Mouse (Mus musculus): Measurements from ENCODE around the gene Spen.

Gene Spen

GRCm38 (mm10) chr4:141421423-141421822, 117.0 kb downstream of the Spen start:
- peak; percentile 36 for DNase-seq (ENCODE audit: low spot score)

DNA sequence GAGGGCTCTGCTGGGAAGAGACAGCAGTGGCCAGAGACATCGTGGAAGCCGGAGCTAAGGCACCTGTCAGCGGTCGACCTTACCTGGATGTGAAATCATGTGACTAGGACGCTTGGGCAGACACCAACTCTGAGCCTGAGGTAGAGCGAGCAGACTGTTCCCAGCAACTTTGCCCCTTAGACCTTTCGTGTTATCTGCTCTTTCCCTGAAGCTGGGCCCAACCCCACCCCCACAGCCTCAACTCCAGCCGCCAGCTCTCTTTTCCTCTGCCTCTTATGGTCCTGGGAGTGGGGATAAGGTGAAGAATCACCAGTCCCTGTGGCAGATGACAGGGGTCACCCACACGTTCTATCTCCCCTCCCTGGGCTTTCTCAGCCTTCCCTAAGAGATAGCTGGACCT, 117.5 kb downstream of the Spen start:
- no peak for DNase-seq (ENCODE audit: low spot score)

- no peak for DNase-seq (ENCODE audit: low spot score)
Observed at GRCm38 (mm10) chr4:141420192-141420829, 118.1 kb downstream of the Spen start, which contains the start of gene Hspb7. Gene Hspb7 (plus strand): TSS chr4:141420779.

DNA sequence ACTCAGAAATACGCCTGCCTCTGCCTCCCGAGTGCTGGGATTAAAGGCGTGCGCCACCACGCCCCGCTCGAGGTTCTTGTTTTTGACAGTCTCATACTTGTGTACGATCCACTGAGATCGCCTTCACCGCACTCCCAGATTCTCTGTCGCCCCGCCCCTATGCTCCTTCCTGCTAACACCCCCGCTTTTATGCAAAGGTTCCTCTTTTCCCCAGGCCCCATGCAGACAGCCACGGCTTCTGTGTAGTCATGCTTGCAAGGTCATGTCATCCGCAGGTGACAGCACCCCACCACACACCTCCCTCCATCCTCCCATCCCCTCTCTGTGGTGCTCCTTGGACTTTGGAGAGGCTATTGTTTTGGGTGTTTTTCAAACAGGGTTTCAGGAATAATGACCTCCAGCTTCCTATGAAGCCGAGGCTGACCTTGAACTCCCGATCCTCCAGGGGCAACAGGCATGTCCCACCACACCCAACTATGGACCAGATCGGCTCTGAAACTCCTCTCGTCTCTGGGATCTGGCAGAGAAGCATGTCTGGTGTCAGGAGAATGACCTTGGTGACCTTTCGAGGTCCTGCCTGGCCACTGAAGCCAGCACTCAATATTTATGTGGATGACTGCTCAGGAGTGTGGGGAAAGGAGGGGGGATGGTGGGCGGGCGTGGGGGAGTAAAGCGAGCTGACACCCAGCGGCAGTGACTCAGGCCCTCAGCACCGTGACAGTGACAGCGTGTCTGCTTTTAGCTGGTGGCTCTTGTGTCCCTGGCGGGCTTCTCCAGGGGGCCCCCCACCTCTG, 118.8 kb downstream of the Spen start:
- no peak for DNase-seq (ENCODE audit: low spot score)

Data from ovary, adult 18-20 months (tissue).